Mouse (Mus musculus): Measurements from ENCODE around the gene Rassf4. TPM values are rescaled to one million over a fixed set of nuclear protein-coding genes. Genes with fewer than 3 reads are reported as not detected.

Rassf4 gene
- polyA plus RNA-seq (2015; fragmentation: Nextera tagmentation; extraction: Ambion mirVana) = 6.5 and 7.3 TPM in 2 replicates

GRCm38 (mm10) chr6:116673471-116674282 lies at the start of gene Rassf4:
Gene Rassf4, minus strand, starts transcription at chr6:116673952.
- ATAC-seq (replicated peaks; ENCODE audit: insufficient number of reproducible peaks, insufficient read depth, low FRiP score, low read depth) = peak; percentile 83
- WGBS = under 1% methylated on average over 44 of the region's 44 CpGs
- Histone ChIP-seq H3K36me3 (no peaks in the 10 kb centered on the region), H3K9me3 (replicated peaks) (no peaks in the 10 kb centered on the region), H3K4me2 (peak within 1 kb of the TSS; percentile 94), H3K27ac (peak within 1 kb of the TSS; percentile 78), H3K4me3 (peak within 1 kb of the TSS; percentile 59), H3K9ac (peak within 1 kb of the TSS; percentile 58), H3K4me1 (replicated peaks) (peaks cover 55% of the 10 kb centered on the region), H3K27me3 (no peaks in the 10 kb centered on the region)

- no peak overlapping the region for H3K9ac ChIP-seq
- H3K4me3 ChIP-seq = no peak overlapping the region
- H3K9me3 ChIP-seq (replicated peaks) = no peaks in the 10 kb centered on the region
- H3K27me3 ChIP-seq = no peaks in the 10 kb centered on the region
- peaks cover 23% of the 10 kb centered on the region for H3K4me1 ChIP-seq (replicated peaks)
- no peak overlapping the region for H3K4me2 ChIP-seq
- WGBS = 54% methylated on average over 4 of the region's 4 CpGs
- ATAC-seq (replicated peaks; ENCODE audit: insufficient number of reproducible peaks, insufficient read depth, low FRiP score, low read depth) = no peak
- no peak overlapping the region for H3K27ac ChIP-seq
- no peaks in the 10 kb centered on the region for H3K36me3 ChIP-seq
These were observed 45.2 kb upstream of the Rassf4 start for GRCm38 (mm10) chr6:116718920-116719319.

DNA sequence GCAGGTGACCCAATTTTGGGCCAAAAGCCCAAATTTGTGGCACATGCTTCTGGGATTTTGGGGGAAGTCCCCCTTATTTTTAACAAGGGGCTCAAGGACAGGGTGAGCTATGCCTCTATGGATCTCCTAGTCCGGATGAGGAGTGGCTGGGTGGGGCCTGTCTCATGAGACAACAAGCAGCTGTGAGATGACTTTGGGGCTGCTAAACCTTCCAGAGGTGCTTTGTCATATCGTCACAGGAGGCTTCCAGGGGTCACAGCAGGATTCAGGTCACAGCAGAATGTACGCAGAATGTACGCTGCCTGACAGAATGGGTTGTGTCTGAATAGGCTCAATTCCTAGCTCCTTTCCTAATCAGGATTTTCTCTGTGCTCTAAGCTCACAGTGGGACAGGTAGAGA lies 44.6 kb upstream of the Rassf4 start:
- H3K36me3 ChIP-seq = no peaks in the 10 kb centered on the region
- H3K4me3 ChIP-seq = no peak overlapping the region
- H3K4me2 ChIP-seq = no peak overlapping the region
- H3K4me1 ChIP-seq (replicated peaks) = peaks cover 23% of the 10 kb centered on the region
- H3K9ac ChIP-seq = no peak overlapping the region
- H3K27ac ChIP-seq = no peak overlapping the region
- WGBS = 88% methylated on average over 4 of the region's 4 CpGs
- no peaks in the 10 kb centered on the region for H3K27me3 ChIP-seq
- no peak for ATAC-seq (replicated peaks; ENCODE audit: insufficient number of reproducible peaks, insufficient read depth, low FRiP score, low read depth)
- no peaks in the 10 kb centered on the region for H3K9me3 ChIP-seq (replicated peaks)

- Histone ChIP-seq H3K9me3 (replicated peaks) (no peaks in the 10 kb centered on the region), H3K4me1 (replicated peaks) (peaks cover 23% of the 10 kb centered on the region), H3K27ac (no peak overlapping the region), H3K9ac (no peak overlapping the region), H3K36me3 (no peaks in the 10 kb centered on the region), H3K4me2 (no peak overlapping the region), H3K27me3 (no peaks in the 10 kb centered on the region), H3K4me3 (no peak overlapping the region)
- ATAC-seq (replicated peaks; ENCODE audit: insufficient number of reproducible peaks, insufficient read depth, low FRiP score, low read depth) = no peak
- 86% methylated on average over 7 of the region's 7 CpGs for WGBS
These were observed 44.1 kb upstream of the Rassf4 start for GRCm38 (mm10) chr6:116717851-116718250.

DNA sequence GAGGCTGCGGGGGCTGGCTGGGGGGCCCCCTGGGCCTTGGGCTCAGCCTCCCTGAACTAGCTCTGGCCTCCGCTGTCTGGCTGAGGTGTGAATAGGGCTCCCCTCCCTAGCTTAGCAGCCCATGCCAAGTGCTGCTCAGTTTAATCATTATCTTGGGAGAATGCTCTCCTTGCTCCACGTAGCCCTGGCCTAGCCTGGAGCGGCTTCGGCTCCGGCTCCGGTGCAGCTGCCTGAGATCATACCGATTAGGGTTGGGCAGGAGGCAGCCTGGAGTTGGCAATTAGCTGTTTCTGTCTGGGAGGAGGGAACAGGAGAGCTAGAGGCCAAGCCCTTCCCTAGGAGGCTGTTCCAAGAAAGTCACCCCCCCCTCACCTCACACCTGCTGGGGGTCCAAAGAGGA lies 42.9 kb upstream of the Rassf4 start, which contains the start of gene Tmem72:
Tmem72 (minus strand) TSS at position 248 of the 400 bp plus-strand sequence.
- H3K36me3 ChIP-seq = no peaks in the 10 kb centered on the region
- H3K9me3 ChIP-seq (replicated peaks) = no peaks in the 10 kb centered on the region
- H3K4me3 ChIP-seq = no peak within 1 kb of the TSS
- ATAC-seq (replicated peaks; ENCODE audit: insufficient number of reproducible peaks, insufficient read depth, low FRiP score, low read depth) = no peak
- H3K27ac ChIP-seq = no peak within 1 kb of the TSS
- no peaks in the 10 kb centered on the region for H3K27me3 ChIP-seq
- peaks cover 26% of the 10 kb centered on the region for H3K4me1 ChIP-seq (replicated peaks)
- 49% methylated on average over 8 of the region's 8 CpGs for WGBS
- no peak within 1 kb of the TSS for H3K4me2 ChIP-seq
- no peak within 1 kb of the TSS for H3K9ac ChIP-seq

GRCm38 (mm10) chr6:116715166-116715565 lies 41.4 kb upstream of the Rassf4 start:
- no peaks in the 10 kb centered on the region for H3K27me3 ChIP-seq
- peaks cover 26% of the 10 kb centered on the region for H3K4me1 ChIP-seq (replicated peaks)
- 67% methylated on average over 2 of the region's 2 CpGs for WGBS
- ATAC-seq (replicated peaks; ENCODE audit: insufficient number of reproducible peaks, insufficient read depth, low FRiP score, low read depth) = no peak
- H3K27ac ChIP-seq = 0 out of 2 replicates have a peak overlapping the region, but pooled peaks have one; percentile 9
- H3K36me3 ChIP-seq = no peaks in the 10 kb centered on the region
- H3K9ac ChIP-seq = no peak overlapping the region
- no peak overlapping the region for H3K4me3 ChIP-seq
- H3K9me3 ChIP-seq (replicated peaks) = no peaks in the 10 kb centered on the region
- H3K4me2 ChIP-seq = no peak overlapping the region

DNA sequence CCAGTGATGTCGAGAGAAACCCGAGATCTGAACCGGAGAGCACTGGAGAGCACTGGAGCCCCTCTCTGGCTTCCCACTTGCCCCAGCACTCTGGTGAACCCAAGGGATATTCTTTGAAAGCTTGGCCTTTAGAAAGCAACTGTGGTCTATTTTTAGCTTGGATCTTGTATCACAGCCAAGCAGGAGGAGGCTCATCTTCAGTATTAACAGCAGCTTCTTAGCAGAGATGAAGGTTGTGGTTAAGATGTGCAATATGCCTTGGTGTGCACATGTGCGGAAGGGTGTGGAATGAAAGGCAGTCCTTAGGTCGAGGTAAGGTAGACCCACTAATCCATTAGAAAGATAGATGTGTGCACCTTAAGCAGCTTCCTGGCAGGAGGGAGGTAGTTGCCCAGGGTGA lies 40.8 kb upstream of the Rassf4 start:
- no peak overlapping the region for H3K4me3 ChIP-seq
- no peak for ATAC-seq (replicated peaks; ENCODE audit: insufficient number of reproducible peaks, insufficient read depth, low FRiP score, low read depth)
- H3K36me3 ChIP-seq = no peaks in the 10 kb centered on the region
- no peaks in the 10 kb centered on the region for H3K9me3 ChIP-seq (replicated peaks)
- H3K9ac ChIP-seq = no peak overlapping the region
- H3K27me3 ChIP-seq = no peaks in the 10 kb centered on the region
- H3K4me1 ChIP-seq (replicated peaks) = peaks cover 26% of the 10 kb centered on the region
- H3K27ac ChIP-seq = peak overlapping the region; percentile 31; the same call in 1 of the 2 replicates
- H3K4me2 ChIP-seq = no peak overlapping the region
- WGBS = 65% methylated on average over 5 of the region's 5 CpGs

DNA sequence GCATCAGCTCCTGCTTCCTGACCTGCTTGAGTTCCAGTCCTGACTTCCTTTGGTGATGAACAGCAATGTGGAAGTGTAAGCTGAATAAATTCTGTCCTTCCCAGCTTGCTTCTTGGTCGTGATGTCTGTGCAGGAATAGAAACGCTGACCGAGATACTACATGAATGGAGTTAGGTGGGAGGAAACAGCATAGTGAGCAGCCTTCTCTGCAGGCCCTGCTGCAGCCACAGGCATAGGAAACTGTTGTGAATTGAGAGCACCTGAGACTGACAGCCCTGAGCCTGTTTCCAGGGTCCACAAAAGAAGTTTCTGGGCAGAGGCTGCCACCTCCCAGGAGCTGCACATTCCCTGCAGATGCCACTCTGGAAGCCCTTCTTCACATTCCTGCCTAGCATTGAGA lies 40.2 kb upstream of the Rassf4 start:
- peaks cover 24% of the 10 kb centered on the region for H3K4me1 ChIP-seq (replicated peaks)
- no peak overlapping the region for H3K27ac ChIP-seq
- ATAC-seq (replicated peaks; ENCODE audit: insufficient number of reproducible peaks, insufficient read depth, low FRiP score, low read depth) = no peak

DNA sequence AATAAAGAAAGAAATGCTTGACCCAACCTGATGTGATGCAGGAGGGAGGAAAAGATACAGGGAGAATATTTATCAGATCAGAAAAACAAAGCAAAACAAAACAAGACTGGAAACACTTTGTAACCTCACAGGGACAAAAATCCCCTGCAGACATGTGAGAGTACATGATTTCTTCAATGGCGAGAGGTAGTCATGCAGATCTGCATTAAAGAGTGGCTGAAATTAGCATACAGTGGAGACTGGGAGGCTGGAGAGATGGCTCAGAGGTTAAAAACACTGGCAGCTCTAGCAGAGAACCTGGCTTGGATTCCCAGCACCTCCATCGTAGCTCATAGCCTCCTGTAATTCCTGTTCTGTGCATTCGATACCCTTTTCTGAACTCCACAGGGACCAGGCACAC lies 38.8 kb upstream of the Rassf4 start:
- Histone ChIP-seq H3K4me3 (no peak overlapping the region), H3K27ac (no peak overlapping the region), H3K4me1 (replicated peaks) (peaks cover 21% of the 10 kb centered on the region), H3K36me3 (no peaks in the 10 kb centered on the region), H3K9me3 (replicated peaks) (no peaks in the 10 kb centered on the region), H3K4me2 (no peak overlapping the region), H3K27me3 (no peaks in the 10 kb centered on the region), H3K9ac (no peak overlapping the region)
- WGBS = 90% methylated on average over 3 of the region's 3 CpGs
- no peak for ATAC-seq (replicated peaks; ENCODE audit: insufficient number of reproducible peaks, insufficient read depth, low FRiP score, low read depth)

More for the DNA sequence above, 40.2 kb upstream of the Rassf4 start:
- no peak overlapping the region for H3K9ac ChIP-seq
- no peak overlapping the region for H3K4me3 ChIP-seq
- H3K36me3 ChIP-seq = no peaks in the 10 kb centered on the region
- H3K27me3 ChIP-seq = no peaks in the 10 kb centered on the region
- no peaks in the 10 kb centered on the region for H3K9me3 ChIP-seq (replicated peaks)
- H3K4me2 ChIP-seq = no peak overlapping the region
- WGBS = 76% methylated on average over 3 of the region's 3 CpGs

- H3K27ac ChIP-seq = no peak overlapping the region
- no peak overlapping the region for H3K4me3 ChIP-seq
- no peak for ATAC-seq (replicated peaks; ENCODE audit: insufficient number of reproducible peaks, insufficient read depth, low FRiP score, low read depth)
- 12% methylated on average over 5 of the region's 5 CpGs for WGBS
- H3K4me1 ChIP-seq (replicated peaks) = peaks cover 21% of the 10 kb centered on the region
- no peak overlapping the region for H3K4me2 ChIP-seq
- H3K9ac ChIP-seq = no peak overlapping the region
- H3K27me3 ChIP-seq = no peaks in the 10 kb centered on the region
- no peaks in the 10 kb centered on the region for H3K36me3 ChIP-seq
- H3K9me3 ChIP-seq (replicated peaks) = no peaks in the 10 kb centered on the region
These were observed 38.3 kb upstream of the Rassf4 start for GRCm38 (mm10) chr6:116712062-116712461.

- Histone ChIP-seq H3K36me3 (no peaks in the 10 kb centered on the region), H3K27me3 (no peaks in the 10 kb centered on the region), H3K9ac (no peak overlapping the region), H3K4me1 (replicated peaks) (no peaks in the 10 kb centered on the region), H3K4me3 (no peak overlapping the region), H3K9me3 (replicated peaks) (no peaks in the 10 kb centered on the region), H3K27ac (no peak overlapping the region), H3K4me2 (no peak overlapping the region)
- no peak for ATAC-seq (replicated peaks; ENCODE audit: insufficient number of reproducible peaks, insufficient read depth, low FRiP score, low read depth)
- WGBS = 70% methylated on average over 6 of the region's 6 CpGs
These were observed 30.6 kb upstream of the Rassf4 start for GRCm38 (mm10) chr6:116704320-116704719.

- Histone ChIP-seq H3K27me3 (0 out of 2 replicates have a peak, but pooled peaks cover 3% of the 10 kb centered on the region), H3K4me3 (no peak overlapping the region), H3K9ac (no peak overlapping the region), H3K4me1 (replicated peaks) (no peaks in the 10 kb centered on the region), H3K9me3 (replicated peaks) (no peaks in the 10 kb centered on the region), H3K36me3 (no peaks in the 10 kb centered on the region), H3K4me2 (no peak overlapping the region), H3K27ac (no peak overlapping the region)
- no peak for ATAC-seq (replicated peaks; ENCODE audit: insufficient number of reproducible peaks, insufficient read depth, low FRiP score, low read depth)
These were observed 27.1 kb upstream of the Rassf4 start for GRCm38 (mm10) chr6:116700821-116701220.

All from heart, embryonic 15.5 days (tissue).